Mouse (Mus musculus) neural tube, embryonic 11.5 days (tissue): ENCODE data around the gene Hpca. TPM values are rescaled to one million over a fixed set of nuclear protein-coding genes. Genes with fewer than 3 reads are reported as not detected.

Source experiments
- ATAC-seq: fragments of 200-750 bp; cut with Nextera tagmentation; 2 replicates; pipeline ENCODE4 v1.8.0; 2017; ENCODE audit warnings: moderate number of reproducible peaks, mild to moderate bottlenecking, moderate TSS enrichment, moderate library complexity; ENCODE audit not compliant: insufficient read depth, low FRiP score, low TSS enrichment
- DNase-seq: peaks from one replicate; pipeline ENCODE4 v3.0.0-alpha.2; 2015; ENCODE audit warnings: low spot score
- H3K27ac ChIP-seq: fragments of 300-500 bp; sonication (generic); 2 replicates; pipeline ENCODE4 v1.5.1; 2014; ENCODE audit warnings: low read depth, mild to moderate bottlenecking, low read length
- H3K27me3 ChIP-seq: fragments of 300-500 bp; sonication (generic); 2 replicates; pipeline ENCODE4 v1.6.1; 2014; ENCODE audit warnings: mild to moderate bottlenecking, low read length, mixed read lengths; ENCODE audit not compliant: control insufficient read depth, insufficient read depth
- H3K36me3 ChIP-seq: fragments of 300-500 bp; sonication (generic); 2 replicates; pipeline ENCODE4 v1.6.1; 2014; ENCODE audit warnings: mild to moderate bottlenecking, low read length, moderate library complexity, mixed read lengths; ENCODE audit not compliant: control insufficient read depth, insufficient read depth
- H3K4me1 ChIP-seq: fragments of 300-500 bp; sonication (generic); 2 replicates; pipeline ENCODE4 v1.6.1; 2014; ENCODE audit warnings: low read length, mixed read lengths; ENCODE audit not compliant: control insufficient read depth, insufficient read depth
- H3K4me2 ChIP-seq: fragments of 300-500 bp; sonication (generic); 2 replicates; pipeline ENCODE4 v1.6.1; 2014; ENCODE audit warnings: low read depth, mild to moderate bottlenecking, moderate library complexity
- H3K4me3 ChIP-seq: fragments of 300-500 bp; sonication (generic); 2 replicates; pipeline ENCODE4 v1.5.1; 2014; ENCODE audit warnings: low read depth, low read length
- H3K9ac ChIP-seq: fragments of 300-500 bp; sonication (generic); 2 replicates; pipeline ENCODE4 v1.6.1; 2014; ENCODE audit warnings: mild to moderate bottlenecking, low read length
- H3K9me3 ChIP-seq: fragments of 300-500 bp; sonication (generic); 2 replicates; pipeline ENCODE4 v1.6.1; 2016; ENCODE audit warnings: low read length; ENCODE audit not compliant: control insufficient read depth
- WGBS: fragments of 180-500 bp; shearing (Covaris S2); extraction: QIAGEN DNeasy Blood & Tissue Kit; methylation state at CpG from one replicate; pipeline ENCODE4 v1.1.7; 2014; 5-methylcytosine and 5-hydroxymethylcytosine counted together
- polyA plus RNA-seq: library from polyadenylated mRNA; unstranded; fragments of >200 nt; fragmentation: Nextera tagmentation; extraction: Ambion mirVana; gene quantifications from 2 replicates; pipeline ENCODE4 v1.2.1, GENCODE M21; 2014

Hpca gene
- polyA plus RNA-seq, 1 experiment from 2014 or later, result 8.9 TPM

DNA sequence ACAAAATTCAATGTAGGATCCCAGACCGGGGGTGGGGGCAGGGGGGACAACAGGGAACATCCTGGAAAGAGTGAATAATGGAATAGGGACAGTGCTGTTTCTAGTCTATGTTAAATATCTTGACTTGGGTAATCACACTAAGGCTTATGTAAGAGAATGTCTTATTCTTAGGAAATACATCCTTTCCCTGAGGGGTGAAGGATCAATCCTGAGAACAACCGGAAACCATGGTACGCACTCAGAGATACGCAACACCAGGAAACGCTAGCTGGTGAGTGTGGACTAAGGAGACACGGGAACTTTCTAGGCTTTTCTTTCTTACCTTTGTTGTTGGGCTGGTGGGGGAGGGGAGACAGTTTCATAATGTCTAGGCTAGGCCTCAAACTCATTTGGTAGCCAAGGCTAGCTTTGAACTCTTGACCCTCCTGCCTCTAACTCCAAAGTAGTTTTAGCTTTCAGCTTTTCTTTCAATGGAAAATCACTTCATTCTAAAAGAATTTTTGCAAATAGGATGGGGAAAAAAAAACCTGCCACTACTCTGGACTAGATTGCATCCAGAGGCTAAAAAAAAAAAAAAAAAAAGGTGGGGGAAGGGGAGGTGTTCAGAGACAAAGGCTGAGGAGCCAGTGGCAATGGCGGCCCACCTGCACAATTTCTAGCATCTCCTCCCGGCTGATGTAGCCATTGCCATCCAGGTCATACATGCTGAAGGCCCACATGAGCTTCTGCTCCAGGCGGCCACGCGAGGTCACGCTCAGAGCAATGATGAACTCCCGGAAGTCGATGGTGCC is 3.9 kb downstream of the Hpca start:
- H3K27me3 ChIP-seq, result peaks cover 31% of the 10 kb centered on the region

DNA sequence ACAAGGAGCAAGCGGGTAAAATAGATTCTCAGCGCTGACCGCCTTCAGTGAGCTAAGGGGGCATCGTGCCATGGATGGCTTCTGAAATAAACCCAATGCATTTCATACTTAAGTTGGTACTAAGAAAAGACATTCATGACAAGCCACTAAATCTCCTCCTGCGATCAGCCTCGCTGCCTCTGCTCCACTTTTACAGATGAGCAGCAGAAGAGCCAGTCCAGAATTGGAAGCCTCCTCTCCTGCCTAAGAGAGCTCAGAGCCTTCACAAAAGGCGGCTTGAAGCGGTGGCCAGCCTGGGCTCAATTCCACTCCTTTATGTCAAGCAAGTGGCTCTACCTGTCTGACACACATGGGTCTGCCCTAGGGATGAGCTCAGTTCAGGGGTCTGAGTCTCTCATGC is 5.1 kb downstream of the Hpca start:
- no peak for DNase-seq
- 86% methylated on average over 8 of the region's 8 CpGs for WGBS
- Histone ChIP-seq H3K27ac (no peak overlapping the region), H3K9ac (no peak overlapping the region), H3K4me1 (peaks cover 14% of the 10 kb centered on the region; the same call in 1 of the 2 replicates), H3K27me3 (peaks cover 26% of the 10 kb centered on the region), H3K4me3 (no peak overlapping the region), H3K9me3 (no peaks in the 10 kb centered on the region), H3K36me3 (no peaks in the 10 kb centered on the region), H3K4me2 (no peak overlapping the region)
- no peak for ATAC-seq

More for the DNA sequence above, 3.9 kb downstream of the Hpca start:
- no peaks in the 10 kb centered on the region for H3K36me3 ChIP-seq
- H3K4me2 ChIP-seq, result no peak overlapping the region
- H3K4me1 ChIP-seq, result peaks cover 14% of the 10 kb centered on the region; the same call in 1 of the 2 replicates
- WGBS, result 91% methylated on average over 14 of the region's 14 CpGs
- no peaks in the 10 kb centered on the region for H3K9me3 ChIP-seq
- H3K9ac ChIP-seq, result no peak overlapping the region
- DNase-seq (no peak), ATAC-seq (no peak)
- H3K27ac ChIP-seq, result no peak overlapping the region
- no peak overlapping the region for H3K4me3 ChIP-seq

DNA sequence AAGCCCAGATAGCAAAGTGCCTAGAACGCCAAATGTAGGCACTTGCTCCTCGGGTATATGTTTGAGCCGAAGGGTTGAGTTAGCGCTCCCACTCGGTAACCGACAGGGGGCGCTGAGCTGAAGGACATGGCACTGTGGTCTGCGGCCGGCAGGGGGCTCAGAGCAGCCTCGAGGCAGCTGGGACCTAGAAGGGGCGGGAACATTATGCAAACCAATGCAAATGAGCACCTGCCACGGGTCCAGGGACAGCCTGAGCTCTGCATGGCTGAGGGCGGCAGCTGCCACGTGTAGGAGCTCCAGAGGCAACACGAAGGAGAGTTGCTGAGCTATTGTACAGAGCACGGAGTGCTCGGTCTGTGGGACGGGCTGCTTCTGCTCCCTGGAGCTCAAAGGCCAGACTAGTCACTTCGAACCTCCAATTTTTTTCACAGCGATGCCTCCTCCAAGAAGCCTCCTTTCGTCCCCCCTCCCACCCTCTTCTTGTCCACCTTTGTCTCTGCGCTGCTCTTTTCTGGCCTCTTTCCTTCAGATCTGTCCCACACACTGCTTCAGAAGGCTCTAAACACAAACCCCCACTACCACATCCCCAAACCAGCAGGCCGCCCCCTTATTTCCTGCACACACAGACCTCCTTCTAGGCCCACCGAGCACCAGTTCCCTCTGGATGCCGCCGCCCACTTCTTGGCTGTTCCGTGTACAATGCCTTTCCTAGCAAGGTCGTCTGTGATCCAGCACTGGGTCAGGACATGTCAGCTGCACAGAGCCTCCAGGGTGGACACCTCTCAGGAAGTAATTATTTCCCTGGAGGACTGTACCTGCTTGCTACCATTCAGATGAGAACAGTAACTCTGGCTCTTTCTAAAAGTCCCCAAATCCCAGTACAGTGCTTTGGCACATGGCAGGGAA is 8.5 kb downstream of the Hpca start:
- H3K27ac ChIP-seq, result no peak overlapping the region

DNA sequence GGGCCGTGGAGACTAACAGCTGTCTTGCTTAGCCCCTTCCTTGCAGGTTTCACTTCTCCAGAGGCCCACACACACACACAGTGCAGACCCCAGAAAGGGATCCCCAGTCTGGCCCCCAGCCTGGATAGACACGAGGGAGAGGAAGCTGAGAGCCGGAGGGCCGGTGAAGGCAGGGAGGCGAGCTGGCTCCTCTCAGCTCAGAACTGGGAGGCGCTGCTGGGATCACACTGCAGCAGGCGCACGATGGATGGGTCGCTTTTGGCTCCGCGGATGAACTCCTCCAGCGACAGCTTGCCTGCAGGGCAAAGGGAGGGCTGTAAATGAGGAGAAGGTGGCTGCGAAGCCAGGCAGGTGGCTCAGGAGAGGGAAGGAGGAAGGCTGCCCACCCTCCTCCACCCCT is 9.6 kb downstream of the Hpca start:
- Histone ChIP-seq H3K4me3 (no peak overlapping the region), H3K4me2 (no peak overlapping the region), H3K4me1 (peaks cover 7% of the 10 kb centered on the region; the same call in 1 of the 2 replicates), H3K36me3 (no peaks in the 10 kb centered on the region), H3K9me3 (no peaks in the 10 kb centered on the region), H3K27me3 (no peaks in the 10 kb centered on the region), H3K27ac (no peak overlapping the region), H3K9ac (no peak overlapping the region)
- DNase-seq, result peak; percentile 40
- ATAC-seq, result no peak
- 58% methylated on average over 11 of the region's 13 CpGs for WGBS

More for the DNA sequence above, 8.5 kb downstream of the Hpca start:
- WGBS, result 35% methylated on average over 28 of the region's 28 CpGs
- Histone ChIP-seq H3K4me1 (peaks cover 7% of the 10 kb centered on the region; the same call in 1 of the 2 replicates), H3K9me3 (no peaks in the 10 kb centered on the region), H3K27me3 (no peaks in the 10 kb centered on the region), H3K9ac (no peak overlapping the region), H3K4me3 (no peak overlapping the region), H3K36me3 (no peaks in the 10 kb centered on the region), H3K4me2 (no peak overlapping the region)
- DNase-seq (peak; percentile 91), ATAC-seq (peak; percentile 83)

DNA sequence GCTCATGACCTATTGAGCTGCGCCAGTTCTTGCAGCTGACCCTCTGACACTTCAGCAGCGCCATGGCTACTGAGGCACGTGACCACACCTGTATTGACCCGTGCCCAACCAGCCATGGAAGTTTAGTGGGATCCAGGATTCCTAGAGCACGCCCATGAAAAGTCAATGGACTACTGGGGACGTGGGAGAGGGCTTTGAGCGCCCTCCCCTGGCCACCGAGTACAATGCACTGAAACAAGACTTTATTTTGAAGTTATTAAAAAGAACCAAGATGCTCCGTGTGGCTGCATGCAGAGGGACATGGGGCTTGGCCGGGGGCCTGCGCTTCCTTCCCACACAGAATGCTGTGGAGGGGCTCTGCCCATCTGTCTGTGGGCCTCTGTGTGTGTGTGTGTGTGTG is 10.5 kb downstream of the Hpca start:
- Histone ChIP-seq H3K27me3 (no peaks in the 10 kb centered on the region), H3K4me1 (peaks cover 7% of the 10 kb centered on the region; the same call in 1 of the 2 replicates), H3K4me3 (no peak overlapping the region), H3K36me3 (no peaks in the 10 kb centered on the region), H3K27ac (no peak overlapping the region), H3K9me3 (no peaks in the 10 kb centered on the region), H3K9ac (no peak overlapping the region), H3K4me2 (no peak overlapping the region)
- DNase-seq (no peak), ATAC-seq (no peak)
- 67% methylated on average over 11 of the region's 11 CpGs for WGBS

DNA sequence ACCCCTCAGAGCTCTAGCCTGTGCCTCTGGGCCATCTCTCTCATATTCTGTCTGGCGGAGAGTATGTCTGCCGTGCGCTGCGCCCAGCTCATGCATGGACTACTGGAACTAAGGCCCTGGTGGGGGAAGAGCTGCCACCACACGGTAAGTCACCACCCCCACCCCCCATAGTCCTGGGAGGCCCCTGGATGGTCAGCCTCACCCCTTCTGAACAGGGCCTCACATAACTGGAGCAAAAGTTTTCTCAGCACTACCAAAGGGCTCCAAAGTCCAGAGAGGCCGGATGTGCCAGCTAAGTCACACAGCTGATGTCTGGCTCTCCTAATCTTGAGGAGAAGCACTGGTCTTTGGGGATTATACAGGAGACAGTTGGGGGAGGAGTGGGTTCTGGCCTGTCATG is 11.0 kb downstream of the Hpca start:
- Histone ChIP-seq H3K27me3 (peaks cover 3% of the 10 kb centered on the region), H3K4me3 (no peak overlapping the region), H3K9me3 (no peaks in the 10 kb centered on the region), H3K27ac (no peak overlapping the region), H3K4me1 (peaks cover 7% of the 10 kb centered on the region; the same call in 1 of the 2 replicates), H3K9ac (no peak overlapping the region), H3K4me2 (no peak overlapping the region), H3K36me3 (no peaks in the 10 kb centered on the region)
- ATAC-seq (no peak), DNase-seq (no peak)
- 92% methylated on average over 6 of the region's 6 CpGs for WGBS

DNA sequence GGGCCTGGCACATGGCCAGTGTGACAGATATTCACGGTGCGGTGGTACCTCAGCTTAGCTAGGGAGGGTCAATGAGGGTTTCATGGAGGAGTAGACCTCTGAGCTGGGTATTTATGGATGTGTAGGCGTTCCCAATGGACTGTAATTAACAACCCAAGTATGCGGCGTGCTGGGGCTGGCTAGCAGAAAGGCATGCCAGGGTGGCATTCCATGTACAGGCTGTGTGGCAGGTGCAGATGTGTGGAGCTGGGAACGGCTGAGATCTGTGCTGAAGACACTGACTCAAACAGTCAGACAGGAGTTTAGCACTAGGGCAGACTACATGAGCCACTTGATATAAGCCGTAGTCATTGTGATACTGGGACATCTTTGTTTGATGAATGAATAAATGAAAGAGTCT is 13.2 kb downstream of the Hpca start:
- 85% methylated on average over 7 of the region's 7 CpGs for WGBS
- H3K36me3 ChIP-seq, result no peaks in the 10 kb centered on the region
- DNase-seq (no peak), ATAC-seq (no peak)
- H3K4me1 ChIP-seq, result peaks cover 3% of the 10 kb centered on the region; the same call in 1 of the 2 replicates
- H3K9ac ChIP-seq, result no peak overlapping the region
- no peak overlapping the region for H3K4me3 ChIP-seq
- H3K27me3 ChIP-seq, result peaks cover 21% of the 10 kb centered on the region
- no peak overlapping the region for H3K27ac ChIP-seq
- no peak overlapping the region for H3K4me2 ChIP-seq
- H3K9me3 ChIP-seq, result no peaks in the 10 kb centered on the region

DNA sequence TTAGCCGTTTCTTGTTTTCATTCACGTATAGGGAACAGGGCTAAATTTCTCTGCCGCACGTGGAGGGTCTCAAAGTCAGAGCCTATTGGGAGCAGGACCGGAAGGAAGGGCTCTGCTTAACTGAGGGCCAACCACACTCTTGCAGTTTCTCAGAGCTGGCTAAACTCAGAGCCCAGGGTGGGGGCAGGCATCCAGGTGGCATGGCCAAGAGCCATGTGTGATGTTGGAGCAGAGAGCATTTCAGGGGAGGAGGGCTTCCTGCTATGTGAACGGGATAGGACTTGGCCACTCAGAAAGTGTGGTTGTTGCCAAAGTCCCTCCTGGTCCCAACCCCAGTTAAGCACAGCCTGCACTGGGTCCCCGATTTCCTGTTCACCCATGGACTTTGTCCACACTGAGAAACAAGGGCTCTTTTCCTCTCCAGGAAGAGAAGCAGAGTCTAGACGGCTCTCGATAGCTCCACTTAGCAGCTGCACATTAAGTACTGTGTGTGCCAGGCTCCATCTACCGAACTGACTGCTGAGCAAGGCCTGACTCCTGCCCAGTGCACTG is 14.4 kb downstream of the Hpca start:
- Histone ChIP-seq H3K4me1 (no peaks in the 10 kb centered on the region), H3K27ac (no peak overlapping the region), H3K4me3 (no peak overlapping the region), H3K9me3 (no peaks in the 10 kb centered on the region), H3K4me2 (no peak overlapping the region), H3K9ac (no peak overlapping the region), H3K36me3 (no peaks in the 10 kb centered on the region), H3K27me3 (peaks cover 21% of the 10 kb centered on the region)
- WGBS, result 74% methylated on average over 10 of the region's 10 CpGs
- no peak for DNase-seq
- no peak for ATAC-seq
